Mouse (Mus musculus) telencephalon, adult 2 months (tissue): ENCODE measurements at regions not wholly inside any gene's neighbourhood (a gene's known extent, or its start where the extent isn't known, plus 50 kb on each side); places are given as distances from the start of the nearest gene placed in this dataset.

ENCODE experiments used
- DNase-seq: peaks from one replicate; pipeline ENCODE4 v3.0.0-alpha.2; 2011; ENCODE audit warnings: low read depth, low spot score

DNA sequence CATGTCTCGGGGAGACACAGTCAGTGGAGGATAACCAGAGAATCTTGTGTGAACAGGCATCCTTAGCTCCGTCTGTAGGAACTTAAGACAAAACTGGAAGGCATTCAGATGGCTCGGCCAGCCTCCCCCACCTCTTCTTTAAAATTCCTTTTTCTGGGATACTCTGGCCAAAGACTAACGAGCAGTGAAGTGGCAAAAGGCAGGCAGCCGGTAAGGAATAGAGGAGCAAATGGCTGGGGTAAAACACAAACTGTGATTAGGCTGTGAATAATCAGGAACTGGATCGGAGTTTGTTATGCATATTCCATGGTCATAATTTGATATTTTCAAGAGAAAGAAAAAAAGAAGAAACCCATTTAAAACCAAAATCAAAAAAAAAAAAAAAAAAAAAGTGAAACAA, 287.8 kb upstream of the Vrk2 start:
- DNase-seq: no peak
